Mouse (Mus musculus): ENCODE results near the gene Etl4.

DNA sequence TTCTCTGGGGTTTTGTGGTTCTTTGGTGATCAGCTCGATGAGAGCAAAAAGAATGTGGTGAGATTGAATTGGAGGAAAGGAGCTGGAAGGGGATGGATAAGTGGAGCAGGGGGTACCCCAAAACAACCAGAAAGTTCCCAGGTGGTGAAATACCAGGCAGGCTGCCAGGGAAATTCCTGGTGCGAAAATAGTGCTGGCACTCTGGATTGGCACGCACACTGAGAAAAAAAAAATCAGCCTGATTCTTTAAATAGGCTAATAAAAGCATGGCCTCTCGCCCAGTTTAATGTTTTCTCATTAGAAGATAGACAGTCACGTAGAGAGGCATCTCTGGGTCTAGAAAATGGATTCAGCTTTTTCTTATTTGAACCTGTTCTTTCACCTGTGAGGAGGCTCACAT lies 258.0 kb downstream of the Etl4 start:
- no peak for TF ChIP-seq GATA1 (IDR thresholded peaks at IDR 0.05; ENCODE audit: low read length)
- no peak for TF ChIP-seq TAL1 (IDR thresholded peaks at IDR 0.05; ENCODE audit: low read length)

All from erythroblast, embryonic 14.5 days (primary cell).